Mouse (Mus musculus): Measurements from ENCODE around the gene Slc25a21.

Slc25a21 gene

GRCm38 (mm10) chr12:57184401-57185147, 12.7 kb downstream of the Slc25a21 start:
- peak in 1 of 2 experiments; percentile 6 for DNase-seq

GRCm38 (mm10) chr12:57179465-57180188, 17.6 kb downstream of the Slc25a21 start:
- no peak for DNase-seq

- DNase-seq, result no peak
Observed at GRCm38 (mm10) chr12:57178818-57179217, 18.5 kb downstream of the Slc25a21 start.

DNA sequence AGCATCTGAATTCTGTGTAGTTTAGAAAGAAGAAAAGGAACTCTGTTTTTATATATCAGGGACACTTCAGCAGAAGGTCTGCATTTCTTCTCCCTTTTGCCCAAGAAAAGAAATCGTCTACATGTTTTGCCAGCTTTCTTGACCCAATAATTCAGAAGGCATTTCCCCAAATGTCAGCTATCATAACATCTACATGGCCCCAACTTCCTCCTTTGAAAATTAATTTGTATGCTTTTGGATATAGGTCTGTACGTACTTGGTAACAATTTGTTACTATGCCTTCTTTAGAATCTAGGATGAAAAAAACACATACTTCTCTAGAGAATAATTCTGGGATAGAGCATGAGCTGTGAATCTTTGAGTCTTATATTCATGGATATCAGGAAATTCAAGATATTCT, 34.0 kb downstream of the Slc25a21 start:
- DNase-seq, result no peak

DNA sequence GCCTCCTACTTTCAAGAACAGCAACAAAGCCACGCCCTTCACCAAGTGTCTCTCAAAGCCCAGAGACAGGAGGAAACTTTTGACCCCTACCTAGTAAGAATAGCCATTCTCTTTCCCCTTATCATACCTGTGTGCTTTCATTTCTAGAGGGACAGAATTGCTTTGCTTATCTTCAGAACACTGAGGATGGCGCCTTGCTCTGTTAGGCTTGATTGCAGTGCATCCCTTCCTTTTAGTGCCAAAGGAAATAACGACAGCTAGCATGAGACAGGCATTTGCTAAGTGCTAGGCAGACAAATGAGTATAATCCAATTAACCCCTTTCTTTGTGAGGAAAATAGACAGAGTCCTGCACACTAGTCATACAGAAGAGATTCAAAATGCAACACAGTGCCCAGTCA, 34.4 kb downstream of the Slc25a21 start:
- no peak for DNase-seq

GRCm38 (mm10) chr12:57159904-57160303, 37.4 kb downstream of the Slc25a21 start:
- no peak for DNase-seq

GRCm38 (mm10) chr12:57158266-57158665, 39.0 kb downstream of the Slc25a21 start:
- no peak for DNase-seq

- DNase-seq, result no peak
Observed at GRCm38 (mm10) chr12:57138937-57139336, 58.3 kb downstream of the Slc25a21 start.

GRCm38 (mm10) chr12:57137809-57138208, 59.5 kb downstream of the Slc25a21 start:
- no peak for DNase-seq

DNA sequence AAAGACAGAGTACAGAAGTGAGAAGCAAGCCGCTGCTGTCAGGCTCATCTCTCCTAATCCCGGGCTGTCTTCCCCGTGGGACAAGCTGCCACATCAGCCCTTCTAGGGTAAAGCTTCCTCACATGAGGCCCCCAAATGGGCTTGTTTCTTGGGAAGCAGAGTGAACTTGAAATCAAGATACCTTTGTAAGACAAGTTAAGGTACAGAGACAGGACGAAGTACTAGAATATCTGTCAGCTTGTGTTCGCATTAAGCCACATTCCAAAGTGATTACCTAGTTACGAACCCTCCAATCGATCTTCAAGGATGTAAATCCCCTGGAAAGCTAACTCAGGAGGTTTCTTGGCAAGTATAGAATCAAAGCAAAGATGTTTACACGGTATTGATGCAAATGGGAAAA, 78.7 kb downstream of the Slc25a21 start:
- DNase-seq, result no peak

DNA sequence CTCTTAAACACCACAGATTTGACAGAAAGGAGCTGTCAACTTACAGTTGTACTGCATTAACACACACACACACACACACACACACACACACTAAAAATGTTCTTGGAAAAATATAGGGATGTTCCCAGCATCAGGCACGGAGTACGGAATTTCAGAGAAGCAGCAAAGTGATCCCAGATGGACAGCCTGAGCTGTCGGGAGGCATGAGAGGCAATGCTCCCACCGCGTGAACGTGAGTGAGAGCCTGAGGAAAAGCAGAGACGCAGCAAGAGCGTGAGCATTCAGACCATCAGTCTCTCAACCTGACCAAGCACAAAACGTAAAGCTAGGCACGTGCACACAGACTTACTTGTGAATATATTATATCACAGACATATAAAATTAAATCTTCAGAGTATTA, 81.8 kb downstream of the Slc25a21 start:
- DNase-seq, result no peak

- DNase-seq, result no peak
Observed at GRCm38 (mm10) chr12:57109363-57109762, 87.9 kb downstream of the Slc25a21 start.

- DNase-seq, result no peak
Observed at GRCm38 (mm10) chr12:57102322-57102721, 95.0 kb downstream of the Slc25a21 start.

DNA sequence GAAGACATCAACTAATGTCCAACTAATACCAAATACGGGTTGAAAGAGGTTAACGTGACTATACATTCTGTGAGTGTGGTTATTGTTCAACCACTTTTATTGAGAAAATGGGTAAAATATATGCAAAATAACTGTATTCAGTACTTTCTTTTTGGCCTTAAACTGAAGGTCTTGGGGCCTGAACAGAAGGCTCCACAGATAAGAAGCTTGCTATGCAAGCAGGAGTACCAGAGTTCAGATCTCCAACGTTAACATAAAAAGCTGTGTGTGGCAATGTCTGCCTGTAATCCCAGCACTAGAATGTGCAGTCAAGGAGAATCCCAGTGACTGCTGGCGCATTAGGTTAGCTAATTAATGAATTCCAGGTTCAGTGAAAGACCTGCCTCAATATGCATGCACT, 96.7 kb downstream of the Slc25a21 start:
- DNase-seq, result no peak

DNA sequence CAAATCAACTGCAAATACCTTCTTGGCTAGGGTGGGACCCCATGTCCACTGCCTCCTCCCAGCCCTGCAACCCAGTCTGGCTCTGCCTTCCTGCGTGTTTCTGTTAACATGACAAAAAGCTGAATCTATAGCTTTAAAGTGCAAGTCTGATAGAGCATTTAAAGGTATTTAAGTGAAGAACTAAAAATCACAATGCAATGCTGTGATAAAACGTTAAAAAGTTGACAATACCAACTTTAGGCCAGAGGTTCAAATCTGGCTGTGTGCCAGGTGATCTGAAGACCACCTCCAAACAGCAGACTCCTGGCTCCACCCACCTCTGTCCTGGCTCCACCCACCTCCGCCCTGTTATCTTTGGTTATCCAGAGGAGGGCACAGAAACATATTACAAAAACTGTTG, 98.2 kb downstream of the Slc25a21 start:
- DNase-seq, result no peak

DNA sequence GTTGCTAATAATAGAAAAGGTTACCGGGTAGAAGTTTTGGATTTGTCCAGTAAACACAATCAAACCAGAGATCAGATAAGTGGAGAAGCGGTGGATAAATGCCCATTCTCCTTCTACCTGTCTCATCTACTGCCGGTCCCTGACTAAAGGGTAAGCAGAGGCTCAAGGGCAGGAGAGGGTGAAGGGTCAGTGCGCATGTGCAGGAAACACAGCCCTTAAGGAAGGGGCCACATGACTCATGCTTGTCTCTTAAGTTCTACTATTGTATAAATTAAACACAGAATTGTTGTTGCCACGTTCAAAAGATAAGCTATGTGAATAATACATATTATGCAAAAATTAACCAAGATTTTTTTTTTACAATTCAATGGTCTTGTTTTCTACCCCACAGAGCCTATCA, 98.9 kb downstream of the Slc25a21 start:
- DNase-seq, result no peak

DNA sequence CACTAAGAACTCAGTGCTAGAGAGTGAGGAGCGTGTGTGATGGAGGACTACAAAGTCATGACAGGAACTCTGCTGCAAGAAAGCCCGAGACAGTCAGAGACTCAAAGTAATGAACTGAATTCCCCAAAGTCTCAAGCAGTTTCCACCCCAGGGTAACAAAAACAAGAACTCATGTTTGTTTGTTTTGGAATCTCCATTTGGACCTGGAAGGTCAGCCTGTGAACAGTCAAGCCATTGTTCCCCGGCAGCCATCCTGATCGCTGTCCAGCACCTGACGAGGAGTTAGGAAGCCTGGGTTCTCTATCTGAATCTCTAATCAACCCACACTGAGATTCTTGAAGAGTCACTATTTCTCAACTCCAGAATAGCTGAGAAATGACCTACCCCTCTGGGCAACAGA, 104.2 kb downstream of the Slc25a21 start:
- DNase-seq, result no peak

GRCm38 (mm10) chr12:57084519-57084918, 112.8 kb downstream of the Slc25a21 start:
- DNase-seq, result no peak

DNA sequence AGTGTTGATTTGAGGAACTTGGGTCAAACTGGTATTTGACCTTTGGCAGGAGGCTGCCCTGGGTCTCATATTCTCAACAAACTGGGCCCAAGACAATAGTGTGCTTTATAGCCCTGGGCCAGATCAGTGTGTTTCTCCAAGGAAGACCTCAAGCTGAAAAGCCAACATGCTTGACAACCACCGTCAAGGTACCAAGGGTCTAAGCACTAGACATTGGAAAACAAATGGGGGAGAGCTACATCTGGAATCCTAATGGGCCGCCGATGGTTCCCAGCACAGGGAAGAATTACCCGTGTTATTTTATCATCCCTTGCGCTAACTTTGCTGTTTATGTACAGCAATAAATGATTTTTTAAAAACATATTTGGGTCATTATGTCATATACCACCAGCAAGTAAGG, 113.7 kb downstream of the Slc25a21 start:
- no peak for DNase-seq

DNA sequence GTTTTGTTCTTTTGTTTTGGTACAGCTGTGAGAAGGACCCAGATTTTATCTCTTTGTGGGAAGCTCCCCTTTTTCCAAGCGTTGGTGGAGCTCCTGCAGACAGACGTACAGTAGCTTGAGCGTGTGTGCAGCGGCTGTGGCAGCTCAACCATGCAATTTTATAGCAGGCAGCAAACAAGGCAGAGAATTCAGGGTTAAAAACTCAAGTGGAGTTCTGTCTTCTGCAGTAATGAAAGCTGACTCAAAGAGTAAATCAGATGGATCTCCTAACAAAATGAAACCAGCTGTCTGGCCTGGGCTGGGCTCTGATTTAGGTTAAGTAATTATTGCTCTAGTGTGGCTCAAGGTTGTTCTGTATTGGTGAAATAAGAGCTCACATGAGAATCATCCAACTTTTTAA, 120.7 kb downstream of the Slc25a21 start:
- DNase-seq, result no peak

GRCm38 (mm10) chr12:57072616-57073015, 124.7 kb downstream of the Slc25a21 start:
- no peak for DNase-seq

GRCm38 (mm10) chr12:57068607-57069006, 128.7 kb downstream of the Slc25a21 start:
- no peak for DNase-seq

DNA sequence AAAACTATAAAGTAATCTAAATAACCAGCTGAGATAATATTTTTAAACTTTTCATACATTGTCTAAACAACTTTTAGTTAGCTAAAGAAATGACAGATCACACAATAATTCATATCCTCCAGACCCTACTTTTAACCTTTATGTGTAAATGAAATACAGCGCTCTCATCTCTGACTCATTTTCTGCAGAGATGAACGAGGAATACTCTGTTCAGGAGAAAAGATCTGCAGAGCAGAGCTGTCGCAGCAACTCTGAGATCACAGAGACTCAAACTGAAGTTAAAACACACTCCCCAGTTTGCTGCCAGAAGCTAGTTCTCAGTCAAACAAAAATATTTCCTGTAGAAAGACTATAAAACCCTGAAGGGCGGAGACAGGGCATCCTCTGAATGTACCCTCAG, 177.5 kb downstream of the Slc25a21 start:
- no peak for DNase-seq

- no peak for DNase-seq
Observed at GRCm38 (mm10) chr12:57016845-57017244, 180.4 kb downstream of the Slc25a21 start.

DNA sequence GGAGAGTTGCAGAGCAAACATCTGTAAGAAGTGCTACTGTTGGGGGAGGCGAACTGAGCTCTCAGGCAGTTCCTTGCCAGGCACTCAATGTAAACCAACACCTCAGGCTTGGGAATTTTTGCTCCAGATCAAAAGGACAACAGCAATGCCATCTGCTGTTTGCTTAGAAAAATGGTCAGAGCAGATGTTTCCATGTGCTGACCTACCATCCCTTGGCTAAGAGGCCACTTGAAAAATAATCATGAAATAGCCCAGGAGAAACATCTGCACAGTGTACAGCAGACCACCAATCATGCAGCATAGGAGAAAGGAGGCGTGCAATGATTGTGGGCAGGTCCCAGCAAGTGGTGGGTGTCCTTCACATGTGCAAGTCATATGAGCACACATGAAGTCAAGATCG, 180.9 kb downstream of the Slc25a21 start:
- no peak for DNase-seq

Data from cerebellum, postnatal 10 days (tissue).